Mouse (Mus musculus): ENCODE measurements around the gene Borcs8. TPM values are rescaled to one million over a fixed set of nuclear protein-coding genes. Genes with fewer than 3 reads are reported as not detected.

The Borcs8 gene
- 37.1 and 41.9 TPM in 2 replicates for polyA plus RNA-seq (2016; fragmentation: Nextera tagmentation; extraction: Ambion mirVana)

GRCm38 (mm10) chr8:70139026-70139857 is at the start of gene Borcs8, which contains the start of the genes Rfxank and Mef2b:
Borcs8 (plus strand) TSS chr8:70139499.
Rfxank (minus strand) TSS chr8:70139154.
Mef2b (plus strand) TSS chr8:70139711.
- H3K4me3 ChIP-seq, result peak within 1 kb of the TSS; percentile 66
- peak; percentile 99 for ATAC-seq (ENCODE audit: low FRiP score, low read depth)
- peaks cover 48% of the 10 kb centered on the region for H3K36me3 ChIP-seq
- H3K4me1 ChIP-seq, result peaks cover 22% of the 10 kb centered on the region
- peak within 1 kb of the TSS; percentile 74 for H3K27ac ChIP-seq (replicated peaks)
- WGBS, result under 1% methylated on average over 46 of the region's 46 CpGs
- no peaks in the 10 kb centered on the region for H3K27me3 ChIP-seq
- H3K4me2 ChIP-seq (replicated peaks), result peak within 1 kb of the TSS; percentile 85
- no peaks in the 10 kb centered on the region for H3K9me3 ChIP-seq
- peak within 1 kb of the TSS; percentile 82 for H3K9ac ChIP-seq (replicated peaks)

GRCm38 (mm10) chr8:70092786-70093185 is 46.5 kb upstream of the Borcs8 start:
- WGBS, result 71% methylated on average over 8 of the region's 8 CpGs
- no peak overlapping the region for H3K4me3 ChIP-seq
- ATAC-seq (ENCODE audit: low FRiP score, low read depth), result no peak
- peaks cover 34% of the 10 kb centered on the region for H3K36me3 ChIP-seq
- no peak overlapping the region for H3K9ac ChIP-seq (replicated peaks)
- H3K4me2 ChIP-seq (replicated peaks), result no peak overlapping the region
- peaks cover 25% of the 10 kb centered on the region for H3K27me3 ChIP-seq
- H3K27ac ChIP-seq (replicated peaks), result no peak overlapping the region
- peaks cover 17% of the 10 kb centered on the region; the same call in 1 of the 2 replicates for H3K4me1 ChIP-seq
- no peaks in the 10 kb centered on the region for H3K9me3 ChIP-seq

GRCm38 (mm10) chr8:70099276-70099675 is 40.0 kb upstream of the Borcs8 start:
- peaks cover 97% of the 10 kb centered on the region for H3K36me3 ChIP-seq
- WGBS, result 74% methylated on average over 8 of the region's 8 CpGs

GRCm38 (mm10) chr8:70100241-70100640 is 39.1 kb upstream of the Borcs8 start:
- ATAC-seq (ENCODE audit: low FRiP score, low read depth), result no peak
- WGBS, result 92% methylated on average over 8 of the region's 8 CpGs

More at GRCm38 (mm10) chr8:70099276-70099675, 40.0 kb upstream of the Borcs8 start:
- Histone ChIP-seq H3K4me3 (no peak overlapping the region), H3K4me2 (replicated peaks) (no peak overlapping the region), H3K4me1 (no peaks in the 10 kb centered on the region), H3K27me3 (no peaks in the 10 kb centered on the region), H3K27ac (replicated peaks) (no peak overlapping the region), H3K9ac (replicated peaks) (no peak overlapping the region), H3K9me3 (no peaks in the 10 kb centered on the region)
- ATAC-seq (ENCODE audit: low FRiP score, low read depth), result no peak

GRCm38 (mm10) chr8:70104506-70104905 is 34.8 kb upstream of the Borcs8 start:
- H3K36me3 ChIP-seq, result peaks cover 88% of the 10 kb centered on the region

More at GRCm38 (mm10) chr8:70100241-70100640, 39.1 kb upstream of the Borcs8 start:
- Histone ChIP-seq H3K9ac (replicated peaks) (no peak overlapping the region), H3K4me2 (replicated peaks) (no peak overlapping the region), H3K4me3 (no peak overlapping the region), H3K4me1 (no peaks in the 10 kb centered on the region), H3K9me3 (no peaks in the 10 kb centered on the region), H3K36me3 (peaks cover 92% of the 10 kb centered on the region), H3K27ac (replicated peaks) (no peak overlapping the region), H3K27me3 (no peaks in the 10 kb centered on the region)

GRCm38 (mm10) chr8:70104922-70105321 is 34.4 kb upstream of the Borcs8 start:
- Histone ChIP-seq H3K27ac (replicated peaks) (no peak overlapping the region), H3K4me3 (no peak overlapping the region), H3K9ac (replicated peaks) (no peak overlapping the region), H3K4me1 (no peaks in the 10 kb centered on the region), H3K4me2 (replicated peaks) (no peak overlapping the region), H3K36me3 (peaks cover 88% of the 10 kb centered on the region), H3K9me3 (no peaks in the 10 kb centered on the region), H3K27me3 (no peaks in the 10 kb centered on the region)
- ATAC-seq (ENCODE audit: low FRiP score, low read depth), result no peak
- 83% methylated on average over 7 of the region's 7 CpGs for WGBS

More at GRCm38 (mm10) chr8:70104506-70104905, 34.8 kb upstream of the Borcs8 start:
- no peaks in the 10 kb centered on the region for H3K4me1 ChIP-seq
- no peak overlapping the region for H3K9ac ChIP-seq (replicated peaks)
- 22% methylated on average over 6 of the region's 6 CpGs for WGBS
- H3K9me3 ChIP-seq, result no peaks in the 10 kb centered on the region
- H3K27me3 ChIP-seq, result no peaks in the 10 kb centered on the region
- no peak overlapping the region for H3K4me2 ChIP-seq (replicated peaks)
- H3K27ac ChIP-seq (replicated peaks), result no peak overlapping the region
- ATAC-seq (ENCODE audit: low FRiP score, low read depth), result no peak
- no peak overlapping the region for H3K4me3 ChIP-seq

GRCm38 (mm10) chr8:70110451-70110850 is 28.8 kb upstream of the Borcs8 start:
- 90% methylated on average over 2 of the region's 2 CpGs for WGBS
- Histone ChIP-seq H3K27me3 (peaks cover 52% of the 10 kb centered on the region), H3K4me1 (peaks cover 11% of the 10 kb centered on the region), H3K4me3 (no peak overlapping the region), H3K4me2 (replicated peaks) (no peak overlapping the region), H3K9ac (replicated peaks) (no peak overlapping the region), H3K9me3 (no peaks in the 10 kb centered on the region), H3K27ac (replicated peaks) (no peak overlapping the region), H3K36me3 (peaks cover 98% of the 10 kb centered on the region)
- no peak for ATAC-seq (ENCODE audit: low FRiP score, low read depth)

- Histone ChIP-seq H3K4me3 (no peak overlapping the region), H3K9me3 (no peaks in the 10 kb centered on the region), H3K4me1 (peaks cover 11% of the 10 kb centered on the region), H3K36me3 (peaks cover 98% of the 10 kb centered on the region), H3K9ac (replicated peaks) (no peak overlapping the region), H3K27ac (replicated peaks) (no peak overlapping the region), H3K27me3 (peaks cover 58% of the 10 kb centered on the region), H3K4me2 (replicated peaks) (no peak overlapping the region)
- 58% methylated on average over 23 of the region's 23 CpGs for WGBS
- no peak for ATAC-seq (ENCODE audit: low FRiP score, low read depth)
Measured at GRCm38 (mm10) chr8:70111192-70111795, 28.0 kb upstream of the Borcs8 start.

GRCm38 (mm10) chr8:70112401-70113016 is 26.8 kb upstream of the Borcs8 start:
- H3K4me3 ChIP-seq, result 0 out of 2 replicates have a peak overlapping the region, but pooled peaks have one; percentile 12
- peak overlapping the region; percentile 22 for H3K4me2 ChIP-seq (replicated peaks)
- H3K9ac ChIP-seq (replicated peaks), result 0 out of 2 replicates have a peak overlapping the region, but pooled peaks have one; percentile 6
- WGBS, result 7% methylated on average over 43 of the region's 43 CpGs
- ATAC-seq (ENCODE audit: low FRiP score, low read depth), result peak; percentile 24; the same call in 1 of the 2 replicates
- H3K4me1 ChIP-seq, result peaks cover 21% of the 10 kb centered on the region
- peaks cover 70% of the 10 kb centered on the region for H3K27me3 ChIP-seq
- H3K27ac ChIP-seq (replicated peaks), result no peak overlapping the region
- peaks cover 86% of the 10 kb centered on the region for H3K36me3 ChIP-seq
- no peaks in the 10 kb centered on the region for H3K9me3 ChIP-seq

- Histone ChIP-seq H3K36me3 (peaks cover 66% of the 10 kb centered on the region), H3K27me3 (peaks cover 75% of the 10 kb centered on the region), H3K4me2 (replicated peaks) (no peak overlapping the region), H3K9me3 (no peaks in the 10 kb centered on the region), H3K9ac (replicated peaks) (no peak overlapping the region; the same call in 1 of the 2 replicates), H3K4me3 (no peak overlapping the region), H3K27ac (replicated peaks) (no peak overlapping the region), H3K4me1 (peaks cover 32% of the 10 kb centered on the region)
- 19% methylated on average over 6 of the region's 6 CpGs for WGBS
- no peak for ATAC-seq (ENCODE audit: low FRiP score, low read depth)
Measured at GRCm38 (mm10) chr8:70114488-70114887, 24.8 kb upstream of the Borcs8 start.

- no peak for ATAC-seq (ENCODE audit: low FRiP score, low read depth)
- Histone ChIP-seq H3K27me3 (peaks cover 75% of the 10 kb centered on the region), H3K9me3 (no peaks in the 10 kb centered on the region), H3K4me1 (peaks cover 35% of the 10 kb centered on the region), H3K4me2 (replicated peaks) (no peak overlapping the region), H3K9ac (replicated peaks) (no peak overlapping the region; the same call in 1 of the 2 replicates), H3K27ac (replicated peaks) (no peak overlapping the region), H3K4me3 (no peak overlapping the region), H3K36me3 (peaks cover 62% of the 10 kb centered on the region)
- 67% methylated on average over 13 of the region's 13 CpGs for WGBS
Measured at GRCm38 (mm10) chr8:70114892-70115291, 24.4 kb upstream of the Borcs8 start.
